Mouse (Mus musculus) G1E (cell line): Measurements from ENCODE around the gene 6330403K07Rik.

Experiments
- CTCF ChIP-seq: IDR thresholded peaks from 2 replicates; pipeline ENCODE4 v1.5.1; 2012; ENCODE audit warnings: low read depth, low read length, inconsistent platforms, mixed read lengths
- GATA1 ChIP-seq: IDR thresholded peaks from 2 replicates; pipeline ENCODE4 v1.6.1; 2012; ENCODE audit warnings: borderline replicate concordance, low read length, inconsistent platforms, mixed read lengths
- GATA2 ChIP-seq: IDR thresholded peaks from 2 replicates; pipeline ENCODE4 v1.6.1; 2012; ENCODE audit warnings: low read depth, low read length, inconsistent platforms, borderline replicate concordance
- POLR2AphosphoS5 ChIP-seq: IDR thresholded peaks from 2 replicates; pipeline ENCODE4 v1.6.1; 2012; ENCODE audit warnings: low read depth, low read length, inconsistent platforms; ENCODE audit not compliant: insufficient replicate concordance
- TAL1 ChIP-seq: conservative IDR thresholded peaks from 2 replicates; pipeline ENCODE4 v1.6.1; 2012; ENCODE audit warnings: low read depth, low read length, inconsistent platforms, mixed read lengths

DNA sequence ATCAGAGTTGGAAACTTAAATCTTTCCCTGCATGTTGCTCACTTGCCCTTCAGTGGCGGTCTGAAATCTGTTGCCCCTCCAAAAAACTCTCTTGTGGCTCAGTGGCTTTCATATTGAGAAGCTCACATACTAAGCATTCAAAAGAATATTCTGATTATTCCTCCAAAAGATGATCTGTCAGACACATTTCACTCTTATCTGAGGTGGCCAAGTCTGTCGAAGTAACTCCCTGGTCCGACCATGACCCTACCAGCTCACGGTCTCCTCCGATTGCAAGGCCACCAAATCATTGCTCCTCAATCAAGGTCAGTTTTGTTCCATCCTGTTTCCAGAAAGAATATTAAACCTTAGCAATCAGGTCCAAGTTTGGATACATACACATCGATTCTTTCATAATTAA, 26.3 kb downstream of the 6330403K07Rik start:
- TF ChIP-seq CTCF, result no peak
- TF ChIP-seq TAL1, result no peak
- no peak for TF ChIP-seq GATA1
- TF ChIP-seq POLR2AphosphoS5, result no peak
- no peak for TF ChIP-seq GATA2
